Mouse (Mus musculus) MEL (cell line): ENCODE measurements around the gene Pigh. TPM values are rescaled to one million over a fixed set of nuclear protein-coding genes. Genes with fewer than 3 reads are reported as not detected.

Source experiments
- DNase-seq: peaks from one replicate; pipeline ENCODE4 v3.0.0; 2011; ENCODE audit warnings: low read depth, low spot score
- H3K27ac ChIP-seq: 2 replicates; pipeline ENCODE4 v1.5.1; 2012; ENCODE audit warnings: low read depth, mild to moderate bottlenecking, control low read depth, low read length, moderate library complexity; ENCODE audit not compliant: control insufficient read depth
- H3K27me3 ChIP-seq, 2 experiments: fragments of 150-350 bp in 1 of 2; sonication (generic) in 1 of 2; 2 replicates each; pipeline ENCODE4 v1.6.1; 2012; ENCODE audit warnings: low read length in 2 of 2, mild to moderate bottlenecking in 2 of 2, improper control_type of control experiment in 1 of 2, moderate library complexity in 1 of 2; ENCODE audit not compliant: insufficient read depth in 2 of 2, control insufficient read depth in 1 of 2
- H3K36me3 ChIP-seq, 2 experiments: 2 replicates each; pipeline ENCODE4 v1.6.1; 2012 to 2014; ENCODE audit warnings: low read length in 2 of 2, improper control_type of control experiment in 1 of 2, inconsistent platforms in 1 of 2, mild to moderate bottlenecking in 1 of 2; ENCODE audit not compliant: insufficient read depth in 2 of 2, control insufficient read depth in 1 of 2
- H3K4me1 ChIP-seq, 2 experiments: fragments of 150-350 bp in 1 of 2; sonication (generic) in 1 of 2; 2 replicates each; pipeline ENCODE4 v1.6.1; 2012; ENCODE audit warnings: low read length in 2 of 2, improper control_type of control experiment in 1 of 2, mild to moderate bottlenecking in 1 of 2; ENCODE audit not compliant: insufficient read depth in 2 of 2, control insufficient read depth in 1 of 2
- H3K4me3 ChIP-seq, 2 experiments: fragments of 150-350 bp in 1 of 2; sonication (generic) in 1 of 2; 2 replicates each; pipeline ENCODE4 v1.5.1; 2012; ENCODE audit warnings: low read depth in 2 of 2, low read length in 2 of 2, mild to moderate bottlenecking in 2 of 2, moderate library complexity in 2 of 2, control low read depth in 1 of 2, improper control_type of control experiment in 1 of 2; ENCODE audit not compliant: control insufficient read depth in 1 of 2, insufficient read depth in 1 of 2
- H3K79me2 ChIP-seq: 2 replicates; pipeline ENCODE4 v1.6.1; 2012; ENCODE audit warnings: mild to moderate bottlenecking, low read length, moderate library complexity; ENCODE audit not compliant: control insufficient read depth, poor library complexity, insufficient read depth
- H3K9ac ChIP-seq: 2 replicates; pipeline ENCODE4 v1.6.1; 2012; ENCODE audit warnings: low read depth, mild to moderate bottlenecking, control low read depth, low read length, moderate library complexity; ENCODE audit not compliant: control insufficient read depth, poor library complexity, severe bottlenecking
- H3K9me3 ChIP-seq: fragments of 150-350 bp; sonication (generic); replicated peaks from 2 replicates; pipeline ENCODE4 v1.6.1; 2012; ENCODE audit warnings: mild to moderate bottlenecking, low read length, improper control_type of control experiment, moderate library complexity; ENCODE audit not compliant: insufficient read depth
- BHLHE40 ChIP-seq: IDR thresholded peaks from 2 replicates; pipeline ENCODE4 v1.6.1; 2012; ENCODE audit warnings: low read depth, mild to moderate bottlenecking, inconsistent platforms, low read length, improper control_type of control experiment, borderline replicate concordance
- CHD1 ChIP-seq: IDR thresholded peaks from 2 replicates; pipeline ENCODE4 v1.6.1; 2012; ENCODE audit warnings: low read depth, mild to moderate bottlenecking, inconsistent platforms, low read length, improper control_type of control experiment
- CHD2 ChIP-seq: IDR thresholded peaks from 2 replicates; pipeline ENCODE4 v1.6.1; 2011; ENCODE audit warnings: low read length, improper control_type of control experiment
- CTCF ChIP-seq, 3 experiments: IDR thresholded peaks in 2 of 3; conservative IDR thresholded peaks in 1 of 3; 2 replicates each; pipeline ENCODE4 v1.5.1; 2011 to 2012; ENCODE audit warnings: low read length in 3 of 3, low read depth in 2 of 3, mild to moderate bottlenecking in 2 of 3, improper control_type of control experiment in 1 of 3, inconsistent platforms in 1 of 3, mixed read lengths in 1 of 3, moderate library complexity in 1 of 3; ENCODE audit not compliant: control insufficient read depth in 1 of 3, insufficient read depth in 1 of 3, poor library complexity in 1 of 3, severe bottlenecking in 1 of 3
- ELF1 ChIP-seq: IDR thresholded peaks from 2 replicates; pipeline ENCODE4 v1.6.1; 2014; ENCODE audit warnings: low read depth, mild to moderate bottlenecking, inconsistent platforms, low read length, improper control_type of control experiment, moderate library complexity
- EP300 ChIP-seq, 2 experiments: IDR thresholded peaks; 2 replicates each; pipeline ENCODE4 v1.6.1; 2011; ENCODE audit warnings: improper control_type of control experiment in 2 of 2, low read length in 2 of 2, low read depth in 1 of 2, mild to moderate bottlenecking in 1 of 2
- ETS1 ChIP-seq: IDR thresholded peaks from 2 replicates; pipeline ENCODE4 v1.6.1; 2012; ENCODE audit warnings: low read depth, mild to moderate bottlenecking, inconsistent platforms, low read length, improper control_type of control experiment, moderate library complexity
- GATA1 ChIP-seq: IDR thresholded peaks from 2 replicates; pipeline ENCODE4 v1.6.1; 2011; ENCODE audit warnings: low read depth, low read length, improper control_type of control experiment
- KAT2A ChIP-seq: conservative IDR thresholded peaks from 2 replicates; pipeline ENCODE4 v1.6.1; 2012; ENCODE audit warnings: low read depth, low read length, improper control_type of control experiment, inconsistent platforms
- MAFK ChIP-seq: IDR thresholded peaks from 2 replicates; pipeline ENCODE4 v1.6.1; 2011; ENCODE audit warnings: low read depth, mild to moderate bottlenecking, low read length, improper control_type of control experiment, borderline replicate concordance
- MXI1 ChIP-seq: IDR thresholded peaks from 2 replicates; pipeline ENCODE4 v1.6.1; 2011; ENCODE audit warnings: mild to moderate bottlenecking, low read depth, low read length, improper control_type of control experiment
- MYB ChIP-seq: IDR thresholded peaks from 2 replicates; pipeline ENCODE4 v1.6.1; 2011; ENCODE audit warnings: mild to moderate bottlenecking, low read depth, low read length, improper control_type of control experiment
- MYC ChIP-seq: IDR thresholded peaks from 2 replicates; pipeline ENCODE4 v1.6.1; 2011; ENCODE audit warnings: low read depth, mild to moderate bottlenecking, low read length, improper control_type of control experiment, moderate library complexity
- NELFE ChIP-seq: IDR thresholded peaks from 2 replicates; pipeline ENCODE4 v1.6.1; 2011; ENCODE audit warnings: low read depth, low read length, improper control_type of control experiment
- POLR2A ChIP-seq, 2 experiments: IDR thresholded peaks; 2 replicates each; pipeline ENCODE4 v1.6.1; 2011 to 2012; ENCODE audit warnings: low read length in 2 of 2, mild to moderate bottlenecking in 2 of 2, control low read depth in 1 of 2, improper control_type of control experiment in 1 of 2, low read depth in 1 of 2, moderate library complexity in 1 of 2; ENCODE audit not compliant: control insufficient read depth in 1 of 2, insufficient read depth in 1 of 2, poor library complexity in 1 of 2
- POLR2AphosphoS2 ChIP-seq: IDR thresholded peaks from 2 replicates; pipeline ENCODE4 v1.6.1; 2011; ENCODE audit warnings: low read length, improper control_type of control experiment
- POLR2AphosphoS5 ChIP-seq: IDR thresholded peaks from 2 replicates; pipeline ENCODE4 v1.6.1; 2012; ENCODE audit warnings: low read depth, borderline replicate concordance, mild to moderate bottlenecking, inconsistent platforms, low read length, moderate library complexity, mixed read lengths
- RAD21 ChIP-seq: IDR thresholded peaks from 2 replicates; pipeline ENCODE4 v1.6.1; 2011; ENCODE audit warnings: mild to moderate bottlenecking, low read depth, low read length, improper control_type of control experiment
- RCOR1 ChIP-seq: IDR thresholded peaks from 2 replicates; pipeline ENCODE4 v1.6.1; 2012; ENCODE audit warnings: low read depth, mild to moderate bottlenecking, inconsistent platforms, low read length, improper control_type of control experiment
- SIN3A ChIP-seq: IDR thresholded peaks from 2 replicates; pipeline ENCODE4 v1.6.1; 2012; ENCODE audit warnings: low read length, improper control_type of control experiment, inconsistent platforms
- SMC3 ChIP-seq: IDR thresholded peaks from 2 replicates; pipeline ENCODE4 v1.6.1; 2011; ENCODE audit warnings: low read depth, low read length, improper control_type of control experiment
- TAL1 ChIP-seq: IDR thresholded peaks from 2 replicates; pipeline ENCODE4 v1.6.1; 2012; ENCODE audit warnings: mild to moderate bottlenecking, inconsistent platforms, low read length, moderate library complexity, mixed read lengths
- TBP ChIP-seq: IDR thresholded peaks from 2 replicates; pipeline ENCODE4 v1.8.0; 2011; ENCODE audit warnings: low read depth, low read length, improper control_type of control experiment
- TCF12 ChIP-seq: IDR thresholded peaks from 2 replicates; pipeline ENCODE4 v1.6.1; 2014; ENCODE audit warnings: low read depth, mild to moderate bottlenecking, inconsistent platforms, low read length, improper control_type of control experiment, moderate library complexity
- USF1 ChIP-seq: IDR thresholded peaks from 2 replicates; pipeline ENCODE4 v1.6.1; 2014; ENCODE audit warnings: low read depth, mild to moderate bottlenecking, inconsistent platforms, low read length, improper control_type of control experiment, moderate library complexity
- ZC3H11A ChIP-seq: IDR thresholded peaks from 2 replicates; pipeline ENCODE4 v1.6.1; 2012; ENCODE audit warnings: low read depth, mild to moderate bottlenecking, inconsistent platforms, low read length, improper control_type of control experiment
- ZKSCAN1 ChIP-seq: IDR thresholded peaks from 2 replicates; pipeline ENCODE4 v1.6.1; 2012; ENCODE audit warnings: low read depth, mild to moderate bottlenecking, inconsistent platforms, low read length, improper control_type of control experiment, moderate library complexity
- polyA plus RNA-seq, 2 experiments: library from polyadenylated mRNA; stranded (reverse) in 1 of 2; unstranded in 1 of 2; fragments of >175 nt in 1 of 2; fragments of >200 nt in 1 of 2; gene quantifications; 2 replicates each; pipeline versions ENCODE4 v1.2.1 to v1.2.4; 2012; ENCODE audit warnings: low replicate concordance in 2 of 2, low read depth in 1 of 2; ENCODE audit not compliant: insufficient read length in 2 of 2, insufficient read depth in 1 of 2, missing spikeins in 1 of 2
- total RNA-seq: library from RNA; depleted of rRNA; stranded (reverse); fragments of 300-350 nt; gene quantifications from 2 replicates; pipeline ENCODE4 v1.2.3, GENCODE M21; 2012

Gene Pigh
- total and polyA plus RNA-seq, 3 experiments = 7.2 to 9.5 TPM; not detected in 1

GRCm38 (mm10) chr12:79047203-79047602 is 42.2 kb downstream of the Pigh start:
- H3K27ac ChIP-seq = no peak overlapping the region
- no peaks in the 10 kb centered on the region for H3K27me3 ChIP-seq
- TF ChIP-seq EP300 (IDR thresholded peaks at IDR 0.05; ENCODE audit: low read depth in 1 of 2, low read length in 2 of 2) (no peak), ETS1 (no peak), USF1 (no peak), ZKSCAN1 (no peak), POLR2AphosphoS2 (no peak), TCF12 (no peak), ZC3H11A (no peak), GATA1 (no peak), MXI1 (no peak), RCOR1 (no peak), CHD1 (no peak), TAL1 (no peak), TBP (no peak), MYC (no peak), CHD2 (no peak), RAD21 (no peak), POLR2A (IDR thresholded peaks at IDR 0.05; ENCODE audit: control insufficient read depth in 1 of 2, insufficient read depth in 1 of 2, low read depth in 1 of 2, low read length in 2 of 2, poor library complexity in 1 of 2) (no peak), BHLHE40 (no peak)
- H3K9ac ChIP-seq = no peak overlapping the region
- peaks cover 0 to 4% of the 10 kb centered on the region in 2 experiments; a peak in 3 of 4 replicates for H3K4me1 ChIP-seq
- H3K9me3 ChIP-seq = no peaks in the 10 kb centered on the region
- no peak overlapping the region for H3K4me3 ChIP-seq
- no peaks in the 10 kb centered on the region for H3K79me2 ChIP-seq
- H3K36me3 ChIP-seq = peaks cover 0 to 2% of the 10 kb centered on the region in 2 experiments; a peak in 1 of 4 replicates
- no peak for DNase-seq

GRCm38 (mm10) chr12:79046171-79046570 is 43.3 kb downstream of the Pigh start:
- Histone ChIP-seq H3K27me3 (no peaks in the 10 kb centered on the region), H3K4me3 (no peak overlapping the region), H3K27ac (no peak overlapping the region), H3K36me3 (peaks cover 0 to 4% of the 10 kb centered on the region in 2 experiments; a peak in 2 of 4 replicates), H3K79me2 (no peaks in the 10 kb centered on the region), H3K4me1 (peaks cover 3 to 12% of the 10 kb centered on the region in 2 experiments), H3K9ac (no peak overlapping the region), H3K9me3 (no peaks in the 10 kb centered on the region)
- DNase-seq = no peak
- TF ChIP-seq KAT2A (no peak), POLR2AphosphoS5 (no peak), CHD1 (no peak), POLR2A (IDR thresholded peaks at IDR 0.05; ENCODE audit: control insufficient read depth in 1 of 2, insufficient read depth in 1 of 2, low read depth in 1 of 2, low read length in 2 of 2, poor library complexity in 1 of 2) (no peak), BHLHE40 (no peak), ZKSCAN1 (no peak), ZC3H11A (no peak), MAFK (no peak), TBP (no peak), ELF1 (no peak), NELFE (no peak), RCOR1 (no peak), POLR2AphosphoS2 (no peak), TAL1 (no peak), SMC3 (no peak), MYC (no peak), MYB (no peak), CHD2 (no peak), SIN3A (no peak), CTCF (IDR thresholded peaks at IDR 0.05 in 2 of 3, conservative IDR thresholded peaks at IDR 0.05 in 1 of 3; ENCODE audit: control insufficient read depth in 1 of 3, insufficient read depth in 1 of 3, low read depth in 2 of 3, low read length in 3 of 3, poor library complexity in 1 of 3, severe bottlenecking in 1 of 3) (no peak)
